Mouse (Mus musculus): Measurements from ENCODE around the gene Chkb. TPM values are rescaled to one million over a fixed set of nuclear protein-coding genes. Genes with fewer than 3 reads are reported as not detected.

Chkb gene
- polyA plus RNA-seq, 1 experiment: 99.8 TPM

DNA sequence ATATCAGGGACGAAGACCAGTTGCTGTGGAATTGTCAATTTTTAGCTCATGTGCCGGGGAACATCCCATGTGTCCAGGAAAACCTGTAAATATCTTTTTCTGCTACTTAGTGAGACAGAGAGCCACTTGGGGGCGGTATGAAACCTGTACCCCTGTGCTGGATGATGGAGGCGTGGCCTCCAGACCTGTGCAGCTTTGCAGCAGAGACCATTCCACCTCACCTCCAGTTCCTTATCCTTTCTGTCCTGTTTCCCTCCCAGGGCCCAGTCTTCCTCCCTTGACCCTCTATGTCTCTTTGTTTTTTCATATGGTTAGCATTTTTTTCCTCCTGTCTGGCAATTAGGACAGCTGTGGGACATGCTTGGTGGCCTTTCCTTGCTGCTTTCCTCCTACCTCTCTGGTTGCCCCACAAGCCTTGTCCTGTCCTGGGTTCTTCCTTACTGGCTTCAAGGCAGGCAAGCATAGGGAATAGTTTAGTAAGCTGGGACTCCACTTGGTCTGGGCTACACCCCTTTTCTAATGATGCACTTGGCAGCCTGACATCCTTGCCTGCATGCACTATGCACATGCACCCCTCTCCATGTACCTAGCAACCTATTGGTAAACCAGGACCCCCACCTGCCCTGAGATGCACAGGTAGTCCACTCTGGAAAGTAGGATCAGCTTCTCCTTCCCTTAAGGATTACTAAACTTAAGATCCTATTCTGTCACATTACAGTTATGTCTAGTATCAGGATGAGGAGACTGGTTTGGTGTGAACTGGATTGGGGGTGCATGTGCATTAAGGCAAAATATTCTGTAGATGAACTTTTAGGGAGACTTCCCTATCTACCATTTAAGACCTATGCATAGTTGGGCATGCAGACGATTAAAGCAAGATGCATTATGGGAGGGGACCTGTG lies 33.9 kb upstream of the Chkb start:
- no peak overlapping the region for H3K27ac ChIP-seq (ENCODE audit: control insufficient read depth, insufficient read depth, low read length)
- DNase-seq: peak; percentile 27
- no peaks in the 10 kb centered on the region for H3K27me3 ChIP-seq (ENCODE audit: control insufficient read depth, insufficient read depth, low read length)
- 42% methylated on average over 5 of the region's 5 CpGs for WGBS
- TF ChIP-seq CTCF (IDR thresholded peaks at IDR 0.05; ENCODE audit: borderline replicate concordance, control insufficient read depth, extremely low read depth, insufficient read depth, low read length, poor library complexity) (no peak), POLR2A (IDR thresholded peaks at IDR 0.05; ENCODE audit: control insufficient read depth, extremely low read depth, insufficient read depth, low read length, poor library complexity) (no peak)
- peaks cover 5% of the 10 kb centered on the region for H3K4me1 ChIP-seq (replicated peaks; ENCODE audit: control insufficient read depth, insufficient read depth, low read length)
- no peaks in the 10 kb centered on the region for H3K36me3 ChIP-seq (ENCODE audit: control insufficient read depth, insufficient read depth, low read length)
- H3K4me3 ChIP-seq (ENCODE audit: control insufficient read depth, insufficient read depth, low read length): no peak overlapping the region

DNA sequence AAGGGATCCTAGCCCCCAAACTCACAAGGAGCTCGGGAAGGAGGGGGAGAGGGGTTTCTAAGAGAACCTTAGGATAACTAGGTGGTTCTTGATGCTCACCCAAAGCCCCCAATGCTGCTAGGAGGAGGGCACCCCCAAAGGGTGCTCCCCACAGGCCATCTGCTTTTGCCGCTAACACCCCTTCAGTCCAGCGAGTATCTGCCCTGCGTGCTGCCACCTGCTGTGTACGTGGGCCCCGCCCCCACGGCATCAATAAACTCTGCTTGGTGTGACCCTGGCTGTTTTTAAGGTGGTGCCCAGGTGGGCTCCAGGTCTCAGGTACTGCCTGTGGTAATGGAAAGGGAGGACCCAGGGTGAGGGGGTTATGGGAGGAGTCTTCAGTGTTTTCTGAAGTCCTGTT lies 32.5 kb upstream of the Chkb start:
- no peak overlapping the region for H3K27ac ChIP-seq (ENCODE audit: control insufficient read depth, insufficient read depth, low read length)
- WGBS: 84% methylated on average over 7 of the region's 7 CpGs
- H3K4me3 ChIP-seq (ENCODE audit: control insufficient read depth, insufficient read depth, low read length): no peak overlapping the region
- no peaks in the 10 kb centered on the region for H3K36me3 ChIP-seq (ENCODE audit: control insufficient read depth, insufficient read depth, low read length)
- peaks cover 5% of the 10 kb centered on the region for H3K4me1 ChIP-seq (replicated peaks; ENCODE audit: control insufficient read depth, insufficient read depth, low read length)
- no peak for TF ChIP-seq CTCF (IDR thresholded peaks at IDR 0.05; ENCODE audit: borderline replicate concordance, control insufficient read depth, extremely low read depth, insufficient read depth, low read length, poor library complexity)
- no peaks in the 10 kb centered on the region for H3K27me3 ChIP-seq (ENCODE audit: control insufficient read depth, insufficient read depth, low read length)
- DNase-seq: no peak

DNA sequence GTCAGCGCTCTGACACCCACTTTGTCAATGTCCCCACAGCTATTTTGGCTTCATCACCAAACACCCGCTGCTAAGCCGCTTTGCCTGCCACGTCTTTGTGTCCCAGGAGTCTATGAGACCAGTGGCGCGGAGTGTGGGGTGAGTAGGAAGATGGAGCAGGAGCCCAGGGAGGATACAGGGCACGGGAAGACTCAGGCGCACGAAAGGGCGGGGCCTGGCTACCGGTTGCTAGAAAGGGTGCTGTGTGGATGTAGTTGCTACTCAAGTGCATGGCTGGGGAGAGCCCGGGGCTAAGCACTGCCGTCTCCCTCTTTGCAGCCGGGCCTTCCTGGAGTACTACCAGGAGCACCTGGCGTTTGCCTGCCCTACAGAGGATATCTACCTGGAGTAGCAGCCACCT lies 31.6 kb upstream of the Chkb start:
- no peak overlapping the region for H3K27ac ChIP-seq (ENCODE audit: control insufficient read depth, insufficient read depth, low read length)
- TF ChIP-seq POLR2A (IDR thresholded peaks at IDR 0.05; ENCODE audit: control insufficient read depth, extremely low read depth, insufficient read depth, low read length, poor library complexity) (no peak), CTCF (IDR thresholded peaks at IDR 0.05; ENCODE audit: borderline replicate concordance, control insufficient read depth, extremely low read depth, insufficient read depth, low read length, poor library complexity) (no peak)
- H3K4me1 ChIP-seq (replicated peaks; ENCODE audit: control insufficient read depth, insufficient read depth, low read length): peaks cover 5% of the 10 kb centered on the region
- 88% methylated on average over 15 of the region's 15 CpGs for WGBS
- DNase-seq: no peak
- no peak overlapping the region for H3K4me3 ChIP-seq (ENCODE audit: control insufficient read depth, insufficient read depth, low read length)
- H3K36me3 ChIP-seq (ENCODE audit: control insufficient read depth, insufficient read depth, low read length): no peaks in the 10 kb centered on the region
- no peaks in the 10 kb centered on the region for H3K27me3 ChIP-seq (ENCODE audit: control insufficient read depth, insufficient read depth, low read length)

GRCm38 (mm10) chr15:89460298-89460697 lies 30.6 kb upstream of the Chkb start:
- H3K27me3 ChIP-seq (ENCODE audit: control insufficient read depth, insufficient read depth, low read length): no peaks in the 10 kb centered on the region; the same call in 1 of the 2 replicates

GRCm38 (mm10) chr15:89459821-89460220 lies 30.1 kb upstream of the Chkb start:
- H3K27ac ChIP-seq (ENCODE audit: control insufficient read depth, insufficient read depth, low read length): no peak overlapping the region
- TF ChIP-seq CTCF (IDR thresholded peaks at IDR 0.05; ENCODE audit: borderline replicate concordance, control insufficient read depth, extremely low read depth, insufficient read depth, low read length, poor library complexity): no peak
- no peak for TF ChIP-seq POLR2A (IDR thresholded peaks at IDR 0.05; ENCODE audit: control insufficient read depth, extremely low read depth, insufficient read depth, low read length, poor library complexity)
- no peak overlapping the region for H3K4me3 ChIP-seq (ENCODE audit: control insufficient read depth, insufficient read depth, low read length)
- no peak for DNase-seq
- WGBS: 89% methylated on average over 7 of the region's 7 CpGs
- no peaks in the 10 kb centered on the region for H3K36me3 ChIP-seq (ENCODE audit: control insufficient read depth, insufficient read depth, low read length)
- H3K4me1 ChIP-seq (replicated peaks; ENCODE audit: control insufficient read depth, insufficient read depth, low read length): peaks cover 5% of the 10 kb centered on the region
- H3K27me3 ChIP-seq (ENCODE audit: control insufficient read depth, insufficient read depth, low read length): no peaks in the 10 kb centered on the region; the same call in 1 of the 2 replicates

More at GRCm38 (mm10) chr15:89460298-89460697, 30.6 kb upstream of the Chkb start:
- H3K27ac ChIP-seq (ENCODE audit: control insufficient read depth, insufficient read depth, low read length): no peak overlapping the region
- peaks cover 5% of the 10 kb centered on the region for H3K4me1 ChIP-seq (replicated peaks; ENCODE audit: control insufficient read depth, insufficient read depth, low read length)
- WGBS: 64% methylated on average over 10 of the region's 10 CpGs
- TF ChIP-seq POLR2A (IDR thresholded peaks at IDR 0.05; ENCODE audit: control insufficient read depth, extremely low read depth, insufficient read depth, low read length, poor library complexity) (no peak), CTCF (IDR thresholded peaks at IDR 0.05; ENCODE audit: borderline replicate concordance, control insufficient read depth, extremely low read depth, insufficient read depth, low read length, poor library complexity) (no peak)
- no peaks in the 10 kb centered on the region for H3K36me3 ChIP-seq (ENCODE audit: control insufficient read depth, insufficient read depth, low read length)
- H3K4me3 ChIP-seq (ENCODE audit: control insufficient read depth, insufficient read depth, low read length): no peak overlapping the region
- DNase-seq: no peak

DNA sequence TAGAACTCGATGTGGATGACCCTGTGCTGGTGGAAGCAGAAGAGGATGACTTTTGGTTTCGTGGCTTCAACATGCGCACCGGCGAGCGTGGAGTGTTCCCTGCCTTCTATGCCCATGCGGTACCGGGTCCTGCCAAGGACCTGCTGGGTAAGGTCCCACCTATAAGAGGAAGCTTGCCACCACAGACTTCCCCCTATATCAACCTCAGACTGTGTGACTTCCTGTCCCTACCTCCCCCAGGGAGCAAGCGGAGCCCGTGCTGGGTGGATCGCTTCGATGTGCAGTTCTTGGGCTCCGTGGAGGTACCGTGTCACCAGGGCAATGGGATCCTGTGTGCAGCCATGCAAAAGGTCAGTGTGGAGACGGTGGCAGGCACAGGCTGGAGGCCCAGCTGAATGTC lies 29.2 kb upstream of the Chkb start:
- Histone ChIP-seq H3K4me1 (replicated peaks; ENCODE audit: control insufficient read depth, insufficient read depth, low read length) (peaks cover 8% of the 10 kb centered on the region), H3K27me3 (ENCODE audit: control insufficient read depth, insufficient read depth, low read length) (peaks cover 2% of the 10 kb centered on the region; the same call in 1 of the 2 replicates), H3K36me3 (ENCODE audit: control insufficient read depth, insufficient read depth, low read length) (no peaks in the 10 kb centered on the region), H3K27ac (ENCODE audit: control insufficient read depth, insufficient read depth, low read length) (no peak overlapping the region), H3K4me3 (ENCODE audit: control insufficient read depth, insufficient read depth, low read length) (no peak overlapping the region)
- no peak for TF ChIP-seq CTCF (IDR thresholded peaks at IDR 0.05; ENCODE audit: borderline replicate concordance, control insufficient read depth, extremely low read depth, insufficient read depth, low read length, poor library complexity)
- no peak for TF ChIP-seq POLR2A (IDR thresholded peaks at IDR 0.05; ENCODE audit: control insufficient read depth, extremely low read depth, insufficient read depth, low read length, poor library complexity)
- 7% methylated on average over 15 of the region's 15 CpGs for WGBS
- DNase-seq: no peak

All from thymus, adult 2 months (tissue).